Mouse (Mus musculus) stomach, postnatal 0 days (tissue): Measurements from ENCODE around the gene Nrxn3.

Experiments
- CTCF ChIP-seq: IDR thresholded peaks from 2 replicates; pipeline ENCODE4 v1.5.1; 2016; ENCODE audit warnings: antibody characterized with exemption, low read depth, mild to moderate bottlenecking, moderate library complexity
- EP300 ChIP-seq: optimal IDR thresholded peaks from 2 replicates; pipeline ENCODE3; 2016; ENCODE audit warnings: antibody characterized with exemption

DNA sequence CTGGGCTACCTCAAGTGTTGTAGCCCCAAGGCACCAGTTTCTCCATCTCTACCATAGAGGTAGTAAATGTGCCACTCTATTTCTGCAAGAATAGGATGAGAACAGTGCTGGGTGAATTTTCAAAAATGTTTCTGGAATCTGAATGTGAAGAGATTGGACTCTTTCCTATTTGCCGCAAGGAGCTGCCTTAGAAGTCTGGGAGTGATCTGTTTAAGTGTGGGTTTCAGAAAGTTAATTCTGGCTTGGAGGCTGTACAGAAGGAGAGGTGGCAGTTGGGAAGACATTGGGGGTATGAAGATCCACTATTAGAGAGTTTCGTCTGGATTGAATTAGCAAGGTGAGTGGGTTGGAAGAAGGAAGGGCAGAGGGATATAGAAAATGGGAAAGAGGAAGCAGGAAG, 52.0 kb downstream of the Nrxn3 start:
- no peak for TF ChIP-seq CTCF
- no peak for TF ChIP-seq EP300
